Mouse (Mus musculus): ENCODE measurements around the gene Slc26a9. TPM values are rescaled to one million over a fixed set of nuclear protein-coding genes. Genes with fewer than 3 reads are reported as not detected.

Gene Slc26a9
- total RNA-seq, 1 experiment: 0.36 TPM

GRCm38 (mm10) chr1:131714388-131715337, 29.2 kb upstream of the Slc26a9 start:
- Histone ChIP-seq H3K36me3 (ENCODE audit: control insufficient read depth, insufficient read depth, low read length, poor library complexity, severe bottlenecking) (no peaks in the 10 kb centered on the region), H3K9ac (ENCODE audit: insufficient read depth, low read depth, low read length, poor library complexity, severe bottlenecking) (no peak overlapping the region), H3K9me3 (ENCODE audit: control insufficient read depth, insufficient read depth, low read depth, low read length) (no peaks in the 10 kb centered on the region), H3K4me3 (ENCODE audit: insufficient read depth in 1 of 2, low read depth in 1 of 2, low read length in 2 of 2, poor library complexity in 1 of 2, severe bottlenecking in 1 of 2) (no peak overlapping the region), H3K27ac (ENCODE audit: insufficient read depth, low read depth, low read length, poor library complexity, severe bottlenecking) (no peak overlapping the region), H3K4me1 (ENCODE audit: control insufficient read depth in 2 of 2, insufficient read depth in 2 of 2, low read length in 2 of 2, poor library complexity in 1 of 2) (peaks cover 3 to 5% of the 10 kb centered on the region in 2 experiments; a peak in 1 of 4 replicates)
- no peak for DNase-seq (ENCODE audit: low read depth, low spot score)
- in situ Hi-C loops (cut with MboI; ENCODE audit: low sequenced_read_pairs in 2 of 2, unreplicated experiment in 2 of 2): no loop called here
- no peak for TF ChIP-seq HCFC1 (IDR thresholded peaks at IDR 0.05; ENCODE audit: borderline replicate concordance, insufficient read depth, low read length)
- TF ChIP-seq ZC3H11A (IDR thresholded peaks at IDR 0.05; ENCODE audit: borderline replicate concordance, low read depth, low read length): 0 out of 2 replicates have a peak, but pooled peaks have one; percentile 4
- no peak for TF ChIP-seq CHD2 (IDR thresholded peaks at IDR 0.05; ENCODE audit: low read depth, low read length)

- Histone ChIP-seq H3K4me1 (ENCODE audit: control insufficient read depth in 2 of 2, insufficient read depth in 2 of 2, low read length in 2 of 2, poor library complexity in 1 of 2) (peaks cover 3 to 5% of the 10 kb centered on the region in 2 experiments; a peak in 1 of 4 replicates), H3K4me3 (ENCODE audit: insufficient read depth in 1 of 2, low read depth in 1 of 2, low read length in 2 of 2, poor library complexity in 1 of 2, severe bottlenecking in 1 of 2) (no peak overlapping the region), H3K9me3 (ENCODE audit: control insufficient read depth, insufficient read depth, low read depth, low read length) (no peaks in the 10 kb centered on the region), H3K9ac (ENCODE audit: insufficient read depth, low read depth, low read length, poor library complexity, severe bottlenecking) (no peak overlapping the region), H3K36me3 (ENCODE audit: control insufficient read depth, insufficient read depth, low read length, poor library complexity, severe bottlenecking) (no peaks in the 10 kb centered on the region), H3K27ac (ENCODE audit: insufficient read depth, low read depth, low read length, poor library complexity, severe bottlenecking) (no peak overlapping the region)
- TF ChIP-seq MAFK (IDR thresholded peaks at IDR 0.05; ENCODE audit: insufficient read depth, low read depth, low read length) (no peak), HCFC1 (IDR thresholded peaks at IDR 0.05; ENCODE audit: borderline replicate concordance, insufficient read depth, low read length) (no peak), ZC3H11A (IDR thresholded peaks at IDR 0.05; ENCODE audit: borderline replicate concordance, low read depth, low read length) (no peak), ZNF384 (IDR thresholded peaks at IDR 0.05; ENCODE audit: low read depth, low read length) (no peak), CHD2 (IDR thresholded peaks at IDR 0.05; ENCODE audit: low read depth, low read length) (no peak)
- DNase-seq (ENCODE audit: low read depth, low spot score): peak; percentile 38
- in situ Hi-C loops (cut with MboI; ENCODE audit: low sequenced_read_pairs in 2 of 2, unreplicated experiment in 2 of 2): no loop called here
These were observed 24.7 kb upstream of the Slc26a9 start for GRCm38 (mm10) chr1:131718952-131719694.

- H3K9ac ChIP-seq (ENCODE audit: insufficient read depth, low read depth, low read length, poor library complexity, severe bottlenecking): no peak overlapping the region
- no peak overlapping the region for H3K27ac ChIP-seq (ENCODE audit: insufficient read depth, low read depth, low read length, poor library complexity, severe bottlenecking)
- DNase-seq (ENCODE audit: low read depth, low spot score): no peak
- no peaks in the 10 kb centered on the region for H3K36me3 ChIP-seq (ENCODE audit: control insufficient read depth, insufficient read depth, low read length, poor library complexity, severe bottlenecking)
- TF ChIP-seq CHD2 (IDR thresholded peaks at IDR 0.05; ENCODE audit: low read depth, low read length) (no peak), MAFK (IDR thresholded peaks at IDR 0.05; ENCODE audit: insufficient read depth, low read depth, low read length) (no peak), HCFC1 (IDR thresholded peaks at IDR 0.05; ENCODE audit: borderline replicate concordance, insufficient read depth, low read length) (no peak), ZNF384 (IDR thresholded peaks at IDR 0.05; ENCODE audit: low read depth, low read length) (no peak), ZC3H11A (IDR thresholded peaks at IDR 0.05; ENCODE audit: borderline replicate concordance, low read depth, low read length) (no peak)
- no peak overlapping the region for H3K4me3 ChIP-seq (ENCODE audit: insufficient read depth in 1 of 2, low read depth in 1 of 2, low read length in 2 of 2, poor library complexity in 1 of 2, severe bottlenecking in 1 of 2)
- in situ Hi-C loops (cut with MboI; ENCODE audit: low sequenced_read_pairs in 2 of 2, unreplicated experiment in 2 of 2): no loop called here
- H3K9me3 ChIP-seq (ENCODE audit: control insufficient read depth, insufficient read depth, low read depth, low read length): no peaks in the 10 kb centered on the region
- 0 out of 4 replicates have a peak, but pooled peaks cover 0 to 3% of the 10 kb centered on the region in 2 experiments for H3K4me1 ChIP-seq (ENCODE audit: control insufficient read depth in 2 of 2, insufficient read depth in 2 of 2, low read length in 2 of 2, poor library complexity in 1 of 2)
These were observed 21.8 kb upstream of the Slc26a9 start for GRCm38 (mm10) chr1:131721989-131722388.

- H3K9me3 ChIP-seq (ENCODE audit: control insufficient read depth, insufficient read depth, low read depth, low read length): no peaks in the 10 kb centered on the region
- no peak for DNase-seq (ENCODE audit: low read depth, low spot score)
- H3K27ac ChIP-seq (ENCODE audit: insufficient read depth, low read depth, low read length, poor library complexity, severe bottlenecking): no peak overlapping the region
- no peak overlapping the region for H3K4me3 ChIP-seq (ENCODE audit: insufficient read depth in 1 of 2, low read depth in 1 of 2, low read length in 2 of 2, poor library complexity in 1 of 2, severe bottlenecking in 1 of 2)
- in situ Hi-C loops (cut with MboI; ENCODE audit: low sequenced_read_pairs in 2 of 2, unreplicated experiment in 2 of 2): no loop called here
- H3K4me1 ChIP-seq (ENCODE audit: control insufficient read depth in 2 of 2, insufficient read depth in 2 of 2, low read length in 2 of 2, poor library complexity in 1 of 2): peaks cover 2 to 3% of the 10 kb centered on the region in 2 experiments; a peak in 1 of 4 replicates
- H3K36me3 ChIP-seq (ENCODE audit: control insufficient read depth, insufficient read depth, low read length, poor library complexity, severe bottlenecking): no peaks in the 10 kb centered on the region
- TF ChIP-seq HCFC1 (IDR thresholded peaks at IDR 0.05; ENCODE audit: borderline replicate concordance, insufficient read depth, low read length) (no peak), CHD2 (IDR thresholded peaks at IDR 0.05; ENCODE audit: low read depth, low read length) (no peak), MAFK (IDR thresholded peaks at IDR 0.05; ENCODE audit: insufficient read depth, low read depth, low read length) (no peak), ZNF384 (IDR thresholded peaks at IDR 0.05; ENCODE audit: low read depth, low read length) (no peak), ZC3H11A (IDR thresholded peaks at IDR 0.05; ENCODE audit: borderline replicate concordance, low read depth, low read length) (no peak)
- no peak overlapping the region for H3K9ac ChIP-seq (ENCODE audit: insufficient read depth, low read depth, low read length, poor library complexity, severe bottlenecking)
These were observed 20.3 kb upstream of the Slc26a9 start for GRCm38 (mm10) chr1:131723549-131723948.

Measured in ES-E14 (cell line).